Mouse (Mus musculus) lung, adult 2 months (tissue): ENCODE measurements around the gene Fndc3b.

Experiments used
- CTCF ChIP-seq: fragments of 200-500 bp; IDR thresholded peaks from 2 replicates; pipeline ENCODE4 v1.5.1; 2011; ENCODE audit warnings: mild to moderate bottlenecking, low read length, control low read depth; ENCODE audit not compliant: insufficient read depth
- POLR2A ChIP-seq: fragments of 200-500 bp; IDR thresholded peaks from 2 replicates; pipeline ENCODE4 v1.6.1; 2011; ENCODE audit warnings: low read depth, mild to moderate bottlenecking, control low read depth, low read length, borderline replicate concordance; ENCODE audit errors: extremely low read depth

DNA sequence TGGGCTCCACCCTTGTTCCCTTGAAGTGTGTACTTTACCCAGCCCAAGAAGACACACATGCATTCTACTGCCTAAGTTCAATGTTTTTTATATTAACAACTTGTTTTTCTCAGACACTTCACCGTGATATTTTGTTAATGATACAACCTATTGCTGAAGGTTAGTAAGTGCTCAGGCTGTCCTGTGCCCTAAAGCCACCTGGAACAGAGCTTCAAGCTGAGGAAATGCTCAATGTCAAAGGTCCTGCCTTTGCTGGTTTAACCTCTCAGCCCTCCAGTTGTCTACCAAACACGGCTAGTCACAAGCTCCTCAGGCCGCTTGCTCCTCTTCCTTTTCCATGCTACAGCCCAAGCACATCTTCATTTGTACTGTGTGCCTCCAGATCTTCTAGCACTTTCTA is 157.3 kb downstream of the Fndc3b start:
- no peak for TF ChIP-seq CTCF
- TF ChIP-seq POLR2A: no peak
